Comparison of ENCODE assay signal across 9 mouse cellular contexts in the genomic region with DNA sequence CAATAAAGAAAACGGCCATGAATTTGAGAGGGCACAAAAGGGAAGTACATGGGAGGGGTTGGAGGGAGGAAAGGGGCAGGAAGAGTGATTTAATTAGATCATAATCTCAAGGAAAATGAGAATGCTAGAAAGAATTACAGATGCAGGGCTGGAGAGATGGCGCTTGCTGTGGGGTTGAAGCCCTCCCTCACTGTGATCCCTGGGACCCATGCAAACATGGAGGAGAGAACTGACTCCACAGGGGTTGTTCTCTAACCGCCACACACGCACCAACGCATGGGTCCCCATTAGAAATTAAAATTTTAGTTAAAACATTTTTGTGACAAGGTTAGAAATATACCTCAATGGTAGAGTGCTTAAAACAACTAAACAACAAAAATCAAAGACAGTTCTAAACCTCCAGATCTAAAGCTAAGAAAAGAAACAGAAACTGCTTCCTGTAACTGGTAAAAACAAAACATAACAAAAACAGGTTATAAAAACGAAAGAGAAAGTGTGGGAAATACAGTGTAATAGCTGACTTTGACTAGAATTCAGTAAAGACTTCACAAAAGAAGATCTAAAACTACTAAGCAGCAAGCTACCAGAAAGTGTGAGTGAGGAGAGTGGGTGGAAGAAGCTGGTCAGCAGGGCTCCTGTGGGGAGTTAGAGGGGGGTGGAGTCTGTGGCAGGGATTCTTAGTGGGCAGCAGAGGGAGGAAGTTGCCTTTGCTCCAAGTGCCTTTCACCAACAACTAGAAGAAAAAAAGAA. TPM values are rescaled to one million over a fixed set of nuclear protein-coding genes. Genes with fewer than 3 reads are reported as not detected.
DNase-seq lines count a peak whose midpoint lies in the region; ATAC-seq lines count a peak whose summit lies in the region.
"Had no signal": no experiment of that assay in that cellular context is flagged by ENCODE, and none has a peak within 500 bp of the region (broad histone marks: within the 10 kb centered on the region; RNA-seq: fewer than 3 reads in every experiment).

No protein-coding gene starts in this region.

- peak overlapping the region; percentile 16; the same call in 1 of the 2 replicates for H3K4me2 ChIP-seq in liver, embryonic 12.5 days
- no peak overlapping the region for H3K4me2 ChIP-seq in liver, embryonic 11.5 days
- no peak overlapping the region for H3K4me2 ChIP-seq in forebrain, embryonic 16.5 days (ENCODE audit: low read length)

- peaks cover 27% of the 10 kb centered on the region for H3K4me1 ChIP-seq in liver, embryonic 12.5 days
- peaks cover 3% of the 10 kb centered on the region; the same call in 1 of the 2 replicates for H3K4me1 ChIP-seq in liver, embryonic 11.5 days (replicated peaks; ENCODE audit: control insufficient read depth, insufficient read depth, low read length)
- H3K4me1 ChIP-seq in forebrain, embryonic 16.5 days (replicated peaks; ENCODE audit: control insufficient read depth, insufficient read depth, low read length) = peaks cover 7% of the 10 kb centered on the region

- WGBS in liver, embryonic 12.5 days (ENCODE audit: insufficient replicate concordance) = 77% methylated on average over 6 of the region's 6 CpGs
- 80% methylated on average over 6 of the region's 6 CpGs for WGBS in liver, embryonic 11.5 days
- WGBS in forebrain, embryonic 16.5 days = 78% methylated on average over 6 of the region's 6 CpGs

- DNase-seq in liver, embryonic 11.5 days (ENCODE audit: low spot score) = no peak
- peak; percentile 67 for DNase-seq in adrenal gland, postnatal 14 days
- peak; percentile 75 for DNase-seq in lung, postnatal 36 days
- DNase-seq in neural tube, embryonic 10.5 days (ENCODE audit: extremely low spot score, low spot score) = no peak

- H3K9ac ChIP-seq in liver, embryonic 12.5 days = no peak overlapping the region
- no peak overlapping the region for H3K9ac ChIP-seq in liver, embryonic 11.5 days (ENCODE audit: low read depth, low read length)
- H3K9ac ChIP-seq in forebrain, embryonic 16.5 days (replicated peaks; ENCODE audit: low read depth, low read length) = no peak overlapping the region
- H3K9ac ChIP-seq: stomach, embryonic 15.5 days had no signal

- no peak overlapping the region for H3K27ac ChIP-seq in liver, embryonic 12.5 days
- no peak overlapping the region for H3K27ac ChIP-seq in liver, embryonic 11.5 days (ENCODE audit: low read depth, low read length)
- no peak overlapping the region for H3K27ac ChIP-seq in forebrain, embryonic 16.5 days (ENCODE audit: low read length)
- H3K27ac ChIP-seq: stomach, embryonic 15.5 days had no signal

- no peaks in the 10 kb centered on the region for H3K9me3 ChIP-seq in liver, embryonic 12.5 days (replicated peaks)
- no peaks in the 10 kb centered on the region; the same call in 1 of the 2 replicates for H3K9me3 ChIP-seq in liver, embryonic 11.5 days (ENCODE audit: control insufficient read depth, low read length)
- no peaks in the 10 kb centered on the region for H3K9me3 ChIP-seq in forebrain, embryonic 16.5 days (ENCODE audit: control insufficient read depth, low read length)
- H3K9me3 ChIP-seq: stomach, embryonic 15.5 days had no signal

- ATAC-seq in liver, embryonic 12.5 days = no peak
- ATAC-seq in liver, embryonic 11.5 days (replicated peaks; ENCODE audit: low FRiP score) = no peak
- ATAC-seq in hematopoietic stem cell, adult 5-6 weeks (replicated peaks in 1 of 2; ENCODE audit: insufficient read depth in 1 of 2, low FRiP score in 2 of 2, low TSS enrichment in 1 of 2, low read depth in 1 of 2, poor library complexity in 2 of 2, severe bottlenecking in 2 of 2) = peak; percentile 42 to 51; a peak in 2 of 4 replicates
- no peak for ATAC-seq in forebrain, embryonic 16.5 days
- ATAC-seq in erythroblast, adult 5-6 weeks (replicated peaks; ENCODE audit: low FRiP score, poor library complexity, severe bottlenecking) = no peak

- H3K36me3 ChIP-seq in liver, embryonic 12.5 days = peaks cover 53% of the 10 kb centered on the region
- peaks cover 23% of the 10 kb centered on the region for H3K36me3 ChIP-seq in liver, embryonic 11.5 days (ENCODE audit: control insufficient read depth, insufficient read depth, low read length)
- peaks cover 3% of the 10 kb centered on the region for H3K36me3 ChIP-seq in forebrain, embryonic 16.5 days (ENCODE audit: control insufficient read depth, insufficient read depth)

- no peaks in the 10 kb centered on the region for H3K27me3 ChIP-seq in liver, embryonic 12.5 days (replicated peaks)
- H3K27me3 ChIP-seq in liver, embryonic 11.5 days (replicated peaks; ENCODE audit: control insufficient read depth, insufficient read depth, low read length) = no peaks in the 10 kb centered on the region
- no peaks in the 10 kb centered on the region for H3K27me3 ChIP-seq in forebrain, embryonic 16.5 days (replicated peaks; ENCODE audit: control insufficient read depth, insufficient read depth, low read length)
- H3K27me3 ChIP-seq: stomach, embryonic 15.5 days had no signal

- H3K4me3 ChIP-seq in liver, embryonic 12.5 days = no peak overlapping the region
- H3K4me3 ChIP-seq in liver, embryonic 11.5 days (ENCODE audit: low read depth, low read length) = no peak overlapping the region
- H3K4me3 ChIP-seq in forebrain, embryonic 16.5 days (replicated peaks; ENCODE audit: low read length) = no peak overlapping the region
- H3K4me3 ChIP-seq: stomach, embryonic 15.5 days had no signal

RNA-seq across cellular contexts. Expression of gene Rbl1, which starts 3.1 kb away (rescaled TPM):
- 27.9 and 31.0 TPM in 2 replicates for polyA plus RNA-seq in liver, embryonic 12.5 days (2016; fragmentation: Nextera tagmentation; extraction: Ambion mirVana)
- 29.2 and 33.7 TPM in 2 replicates for polyA plus RNA-seq in liver, embryonic 11.5 days (2014; fragmentation: Nextera tagmentation; extraction: Ambion mirVana)
- total RNA-seq in adrenal gland, postnatal 14 days (2021) = 11.2 and 11.9 TPM in 2 replicates
- 89.2 and 101 TPM in 2 replicates for total RNA-seq in hematopoietic stem cell, adult 5-6 weeks (2017)
- polyA plus RNA-seq in forebrain, embryonic 16.5 days (2015; fragmentation: Nextera tagmentation; extraction: Ambion mirVana) = 10.1 and 11.1 TPM in 2 replicates
- total RNA-seq in erythroblast, adult 5-6 weeks (2015; ENCODE audit: low replicate concordance) = 31.5 and 34.9 TPM in 2 replicates
- total RNA-seq in erythroblast, adult 5-6 weeks (2017; ENCODE audit: low replicate concordance) = 40.8 and 48.4 TPM in 2 replicates

Comparison
In these comparisons a context has a peak if more than half of its experiments do, and no peak if none do; other contexts are left out.
1. ATAC-seq: peak in hematopoietic stem cell, adult 5-6 weeks (2 of 2); none in liver, embryonic 12.5 days (single experiment), liver, embryonic 11.5 days (single experiment), forebrain, embryonic 16.5 days (single experiment) and erythroblast, adult 5-6 weeks (single experiment).
2. DNase-seq: peak in adrenal gland, postnatal 14 days (single experiment) and lung, postnatal 36 days (single experiment); none in liver, embryonic 11.5 days (single experiment) and neural tube, embryonic 10.5 days (single experiment).